Mouse (Mus musculus) MEL-GATA-1-ER (cell line): ENCODE results near the gene Tmem33.

Experiments used
- DNase-seq: peaks from one replicate; pipeline ENCODE4 v3.0.0-alpha.2; 2012; ENCODE audit warnings: low read depth; ENCODE audit errors: extremely low read depth

Tmem33 gene

GRCm38 (mm10) chr5:67255664-67256063 lies 4.7 kb upstream of the Tmem33 start:
- no peak for DNase-seq

- no peak for DNase-seq
These were observed 1.9 kb upstream of the Tmem33 start for GRCm38 (mm10) chr5:67258473-67258872.

- no peak for DNase-seq
These were observed 220 bp upstream of the Tmem33 start for GRCm38 (mm10) chr5:67260159-67260530.

GRCm38 (mm10) chr5:67262964-67263363 lies 2.6 kb downstream of the Tmem33 start:
- DNase-seq = no peak

GRCm38 (mm10) chr5:67266106-67266505 lies 5.7 kb downstream of the Tmem33 start:
- DNase-seq = no peak

- no peak for DNase-seq
These were observed 8.9 kb downstream of the Tmem33 start for GRCm38 (mm10) chr5:67269309-67269708.

GRCm38 (mm10) chr5:67279407-67279806 lies 19.0 kb downstream of the Tmem33 start:
- DNase-seq = no peak

- DNase-seq = no peak
These were observed 19.5 kb downstream of the Tmem33 start for GRCm38 (mm10) chr5:67279840-67280239.

- DNase-seq = peak; percentile 55
These were observed 20.0 kb downstream of the Tmem33 start for GRCm38 (mm10) chr5:67280400-67280799.

GRCm38 (mm10) chr5:67295029-67295428 lies 34.7 kb downstream of the Tmem33 start:
- no peak for DNase-seq

GRCm38 (mm10) chr5:67295682-67296081 lies 35.3 kb downstream of the Tmem33 start:
- DNase-seq = no peak

GRCm38 (mm10) chr5:67296171-67296570 lies 35.8 kb downstream of the Tmem33 start:
- DNase-seq = no peak

GRCm38 (mm10) chr5:67297026-67297813 lies 36.9 kb downstream of the Tmem33 start:
- no peak for DNase-seq

GRCm38 (mm10) chr5:67299847-67300412 lies 39.6 kb downstream of the Tmem33 start:
- no peak for DNase-seq

GRCm38 (mm10) chr5:67300926-67301597 lies 40.7 kb downstream of the Tmem33 start:
- DNase-seq = no peak

- peak; percentile 75 for DNase-seq
These were observed 41.5 kb downstream of the Tmem33 start for GRCm38 (mm10) chr5:67301722-67302331.

GRCm38 (mm10) chr5:67303816-67304215 lies 43.5 kb downstream of the Tmem33 start:
- peak; percentile 61 for DNase-seq

- DNase-seq = peak; percentile 43
These were observed 46.5 kb downstream of the Tmem33 start, which contains the start of gene Slc30a9 for GRCm38 (mm10) chr5:67306698-67307521. TSS of gene Slc30a9 (plus strand) at chr5:67306955.

- DNase-seq = peak; percentile 46
These were observed 47.4 kb downstream of the Tmem33 start for GRCm38 (mm10) chr5:67307659-67308222.

- DNase-seq = no peak
These were observed 51.6 kb downstream of the Tmem33 start for GRCm38 (mm10) chr5:67311811-67312521.
